Mouse (Mus musculus): ENCODE data around the gene Ebf3. TPM values are rescaled to one million over a fixed set of nuclear protein-coding genes. Genes with fewer than 3 reads are reported as not detected.

The Ebf3 gene
- total RNA-seq, 2 experiments from 2014 or later, result 8.0 to 8.1 TPM

- intact Hi-C loops (cut with DNase I), result no loop called here
- DNase-seq, result no peak
Observed at GRCm38 (mm10) chr7:137297594-137298381, 16.5 kb downstream of the Ebf3 start.

- intact Hi-C loops (cut with DNase I), result no loop called here
- DNase-seq, result no peak
Observed at GRCm38 (mm10) chr7:137297131-137297530, 17.1 kb downstream of the Ebf3 start.

DNA sequence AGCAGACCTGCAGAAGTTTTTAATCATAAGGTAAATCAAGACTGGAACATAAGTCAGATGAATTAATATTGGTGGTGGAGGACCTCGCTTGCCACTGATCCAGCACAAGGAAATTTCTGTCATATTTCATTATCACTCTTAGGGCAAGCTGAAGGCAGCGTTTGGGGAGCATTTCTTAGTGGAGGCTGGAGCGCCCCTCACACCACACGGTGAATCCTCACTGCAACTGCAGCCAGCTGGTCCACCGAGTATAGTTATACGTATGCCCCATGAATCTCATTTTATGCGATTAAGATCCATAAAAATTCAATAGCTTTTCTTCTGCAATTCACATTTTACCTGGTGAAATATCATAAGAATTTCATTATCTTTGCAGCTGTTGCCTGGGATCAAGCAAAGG lies 18.6 kb downstream of the Ebf3 start:
- intact Hi-C loops (cut with DNase I), result no loop called here
- DNase-seq, result no peak

- intact Hi-C loops (cut with DNase I), result no loop called here
- DNase-seq, result no peak
Observed at GRCm38 (mm10) chr7:137294446-137294845, 19.8 kb downstream of the Ebf3 start.

DNA sequence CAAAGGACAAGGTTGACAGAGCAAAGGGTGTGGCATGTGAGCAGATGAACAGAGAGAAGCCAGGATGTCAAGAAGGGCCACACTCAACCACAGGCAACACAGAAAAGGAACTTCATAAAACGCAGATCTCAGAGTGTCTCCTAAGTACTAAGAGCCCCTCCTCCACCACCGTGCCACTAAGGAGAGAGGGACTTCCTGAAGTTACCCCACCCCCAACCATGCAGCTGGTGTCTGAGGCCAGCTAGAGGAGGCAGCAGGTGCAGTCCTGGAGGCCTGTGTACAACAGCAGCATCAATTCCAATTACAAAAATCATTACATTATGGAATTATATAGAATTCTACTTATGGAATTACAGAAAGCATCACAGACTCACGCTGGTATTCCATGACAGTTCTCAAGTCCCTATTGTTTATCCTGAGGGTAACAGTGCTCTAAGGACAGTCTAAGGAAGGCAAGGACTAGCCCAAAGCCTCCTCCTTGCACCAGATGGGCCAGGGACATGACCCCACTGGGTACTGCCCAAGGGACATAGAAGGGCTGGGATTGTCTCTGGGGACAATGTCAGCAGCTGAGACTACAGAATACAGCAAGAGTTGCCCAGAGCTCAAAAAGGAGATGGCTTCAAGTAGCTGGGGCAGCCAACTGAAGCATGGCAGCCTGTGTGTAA lies 24.8 kb downstream of the Ebf3 start:
- no peak for DNase-seq
- intact Hi-C loops (cut with DNase I), result no loop called here

DNA sequence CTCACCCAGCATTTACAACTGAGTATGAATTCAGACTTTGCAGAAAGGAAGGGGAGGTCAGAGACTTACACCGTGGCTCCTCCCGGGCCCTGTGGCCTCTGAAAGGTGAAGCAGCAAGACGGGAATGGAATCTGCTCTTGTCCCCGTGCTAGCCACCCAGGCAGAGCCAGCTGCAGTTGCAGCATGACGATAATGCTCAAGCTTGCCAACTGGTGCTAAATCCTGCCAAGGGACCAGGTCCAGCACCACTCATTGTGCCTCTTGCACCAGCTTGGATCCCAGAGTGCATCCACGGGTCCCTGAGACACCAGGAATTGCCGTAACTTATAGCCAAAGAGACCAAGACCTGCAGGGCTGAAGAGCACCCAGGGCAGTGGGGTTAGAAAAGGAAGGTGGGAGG lies 36.1 kb downstream of the Ebf3 start:
- intact Hi-C loops (cut with DNase I), result no loop called here
- peak in 1 of 2 experiments; percentile 53 for DNase-seq

GRCm38 (mm10) chr7:137277713-137278112 lies 36.5 kb downstream of the Ebf3 start:
- intact Hi-C loops (cut with DNase I), result no loop called here
- DNase-seq, result no peak

DNA sequence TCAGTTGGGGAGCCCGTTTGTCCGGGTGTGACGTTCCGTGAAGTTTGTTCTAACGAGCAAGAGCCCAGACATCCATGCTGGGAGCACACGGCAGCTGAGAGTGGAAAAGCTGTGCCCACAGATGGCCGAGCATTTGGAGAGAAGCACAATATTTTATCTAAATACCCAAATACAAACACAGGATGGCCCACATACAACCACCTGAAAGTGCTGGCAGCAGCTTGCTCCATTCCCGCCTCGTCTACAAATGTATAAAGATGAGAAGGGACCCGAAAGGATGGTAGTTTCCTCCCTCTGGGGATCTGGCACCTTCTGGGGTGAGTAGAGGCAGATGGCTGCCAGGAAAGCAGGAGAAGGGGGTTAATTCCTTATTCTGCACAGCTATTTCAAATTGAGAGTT lies 42.0 kb downstream of the Ebf3 start:
- DNase-seq, result no peak
- intact Hi-C loops (cut with DNase I), result no loop called here

- no peak for DNase-seq
- intact Hi-C loops (cut with DNase I), result no loop called here
Observed at GRCm38 (mm10) chr7:137268452-137269155, 45.6 kb downstream of the Ebf3 start.

GRCm38 (mm10) chr7:137267441-137267840 lies 46.8 kb downstream of the Ebf3 start:
- intact Hi-C loops (cut with DNase I), result no loop called here
- peak; percentile 13 to 24 for DNase-seq

- no peak for DNase-seq
- intact Hi-C loops (cut with DNase I), result no loop called here
Observed at GRCm38 (mm10) chr7:137266575-137266974, 47.7 kb downstream of the Ebf3 start.

DNA sequence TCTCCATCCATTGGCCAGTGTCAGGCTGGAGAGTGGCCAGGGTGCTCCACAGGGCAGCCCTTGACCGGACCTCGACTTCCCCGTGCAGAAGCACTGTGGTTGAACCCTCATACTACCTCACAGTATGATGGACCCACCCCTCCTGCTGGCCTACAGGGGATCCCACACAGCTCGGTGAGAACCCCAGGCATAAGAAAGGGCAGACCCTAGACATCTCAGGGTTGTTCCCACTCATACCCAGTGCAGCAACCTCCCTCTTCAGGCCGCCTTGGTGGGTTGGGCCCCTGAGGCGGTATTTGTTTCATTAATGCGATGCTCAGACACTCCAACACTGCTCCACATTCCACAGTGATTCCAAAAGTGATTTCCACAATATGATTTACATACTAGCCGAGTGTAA lies 51.9 kb downstream of the Ebf3 start:
- no peak for DNase-seq
- intact Hi-C loops (cut with DNase I), result no loop called here

- peak; percentile 76 to 77 for DNase-seq
- intact Hi-C loops (cut with DNase I), result loop anchor here (2.0 to 5.0 kb wide), 3 partner anchors 56 to 759 kb away; no protein-coding TSS in a partner anchor
Observed at GRCm38 (mm10) chr7:137246213-137246872, 67.9 kb downstream of the Ebf3 start.

DNA sequence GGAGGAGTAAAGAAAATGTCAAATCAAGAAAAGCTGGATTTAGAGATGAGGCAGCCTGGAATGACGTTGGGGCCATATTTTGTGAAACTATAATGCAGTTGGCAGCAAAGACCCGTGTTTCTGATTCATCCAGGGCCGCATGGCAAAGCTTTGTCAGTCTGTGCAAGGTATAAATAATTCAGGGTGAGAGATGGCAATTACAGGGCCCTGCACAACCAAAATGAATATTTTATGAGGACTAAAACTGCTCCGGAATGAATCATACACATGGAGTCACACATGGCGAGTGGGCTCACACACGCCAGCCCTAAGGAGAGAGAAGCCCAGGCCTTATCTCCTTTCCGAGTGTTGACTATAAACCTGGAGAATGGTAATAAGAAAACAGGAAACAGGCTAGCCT lies 69.4 kb downstream of the Ebf3 start:
- intact Hi-C loops (cut with DNase I), result loop anchor here (5.0 kb wide), 2 partner anchors 57 to 758 kb away; no protein-coding TSS in a partner anchor
- DNase-seq, result no peak

DNA sequence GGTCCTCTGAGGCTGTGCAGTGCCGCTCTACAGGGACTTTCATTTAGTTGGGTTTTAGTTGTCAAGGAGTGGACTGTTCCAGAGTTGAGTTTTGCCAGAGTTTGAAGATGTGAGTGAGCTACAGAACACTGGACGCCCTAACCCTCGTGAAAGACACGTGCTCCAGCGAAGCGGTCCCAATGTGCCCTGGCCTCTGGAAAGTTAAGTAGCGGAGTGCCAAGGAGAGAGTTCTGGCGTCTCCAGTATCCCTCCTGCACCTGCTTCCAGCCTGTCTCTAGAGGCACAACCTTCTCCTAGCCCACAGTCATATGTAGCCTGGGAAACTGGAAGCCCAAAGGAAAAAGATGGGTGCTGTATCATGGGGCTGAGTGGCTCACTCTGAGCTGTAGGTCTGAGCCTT lies 73.8 kb downstream of the Ebf3 start:
- DNase-seq, result no peak
- intact Hi-C loops (cut with DNase I), result no loop called here

- intact Hi-C loops (cut with DNase I), result no loop called here
- DNase-seq, result no peak
Observed at GRCm38 (mm10) chr7:137239542-137240133, 74.6 kb downstream of the Ebf3 start.

- intact Hi-C loops (cut with DNase I), result no loop called here
- no peak for DNase-seq
Observed at GRCm38 (mm10) chr7:137237419-137237818, 76.8 kb downstream of the Ebf3 start.

- intact Hi-C loops (cut with DNase I), result no loop called here
- DNase-seq, result no peak
Observed at GRCm38 (mm10) chr7:137223823-137224222, 90.4 kb downstream of the Ebf3 start.

- intact Hi-C loops (cut with DNase I), result no loop called here
- DNase-seq, result no peak
Observed at GRCm38 (mm10) chr7:137222831-137223505, 91.3 kb downstream of the Ebf3 start.

DNA sequence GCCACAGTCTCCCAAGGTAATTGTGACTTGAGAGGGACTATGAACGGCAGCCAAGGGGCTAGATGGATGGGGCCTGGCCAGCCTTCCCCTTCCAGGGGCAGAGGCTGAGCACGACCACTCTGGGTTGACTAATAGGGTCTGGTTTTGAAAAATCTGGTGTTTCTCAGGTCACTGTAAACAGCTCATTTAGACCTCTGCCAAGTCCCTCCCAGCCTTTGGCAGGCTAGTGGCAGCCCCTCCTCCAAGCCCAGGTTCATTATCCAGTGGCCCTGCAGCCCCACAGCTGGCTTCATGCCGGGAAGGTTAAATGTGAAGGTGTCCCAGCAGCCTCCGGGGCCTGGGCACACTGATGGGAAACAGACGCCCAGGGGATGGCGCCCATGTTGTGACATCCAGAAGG lies 92.6 kb downstream of the Ebf3 start:
- no peak for DNase-seq
- intact Hi-C loops (cut with DNase I), result no loop called here

Measured in heart, postnatal 36 days (tissue).